Mouse (Mus musculus) embryo, embryonic 11.5 days (tissue): ENCODE data around the gene Drc1.

ENCODE experiments used
- DNase-seq: peaks from one replicate; pipeline ENCODE4 v3.0.0-alpha.2; 2012; ENCODE audit warnings: low read depth, low spot score

The Drc1 gene

GRCm38 (mm10) chr5:30415876-30416275 is 134.7 kb downstream of the Drc1 start:
- DNase-seq, result no peak
